Mouse (Mus musculus) CD4-positive, CD25-positive, alpha-beta regulatory T cell, adult 2 months (primary cell): Measurements from ENCODE around the gene Susd3.

ENCODE experiments used
- DNase-seq: peaks from one replicate; pipeline ENCODE4 v3.0.0-alpha.2; 2012; ENCODE audit warnings: low read depth, low spot score

The Susd3 gene

GRCm38 (mm10) chr13:49212711-49213500, 35.6 kb downstream of the Susd3 start:
- DNase-seq = no peak

- no peak for DNase-seq
Observed at GRCm38 (mm10) chr13:49209306-49209705, 39.2 kb downstream of the Susd3 start.

DNA sequence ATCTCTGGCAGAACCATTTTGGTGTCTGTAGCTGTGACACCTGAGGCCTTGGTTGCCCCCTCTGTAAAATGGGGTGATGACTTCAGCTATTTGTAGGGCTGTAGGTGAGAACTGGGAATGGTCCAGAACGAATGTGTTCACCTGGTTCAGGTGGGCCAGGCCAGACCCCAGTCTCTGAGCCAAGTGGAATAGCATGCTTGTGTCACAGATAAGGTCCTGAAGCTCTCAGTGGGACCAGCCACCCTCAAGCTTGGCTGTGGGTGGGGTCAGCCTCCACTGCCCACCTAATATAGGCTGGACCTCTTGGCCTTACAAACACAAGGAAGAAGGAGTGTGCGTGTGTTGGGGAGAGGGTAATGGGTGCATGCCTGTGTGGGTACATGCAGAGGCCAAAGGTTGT, 42.2 kb downstream of the Susd3 start:
- no peak for DNase-seq

GRCm38 (mm10) chr13:49205381-49205998, 43.0 kb downstream of the Susd3 start:
- peak; percentile 84 for DNase-seq

DNA sequence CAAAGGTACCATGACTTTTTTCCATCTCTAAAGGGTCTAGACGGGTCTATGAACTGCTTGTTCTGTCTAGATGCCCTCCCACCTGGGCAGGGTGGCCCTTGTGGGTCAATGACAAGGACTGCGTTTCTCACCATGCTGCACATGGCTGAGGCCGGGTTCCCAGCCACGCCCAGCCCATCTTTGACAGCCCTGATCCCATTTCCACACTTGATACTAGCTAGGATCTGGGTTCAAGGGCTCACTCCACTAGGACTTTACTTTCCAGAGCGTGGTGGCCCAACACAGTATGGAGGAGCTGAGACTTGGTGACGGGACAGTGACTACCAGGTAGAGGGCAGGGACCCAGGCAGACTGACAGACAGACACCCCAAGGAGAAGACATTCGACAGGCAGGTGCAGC, 46.0 kb downstream of the Susd3 start:
- no peak for DNase-seq

- DNase-seq = no peak
Observed at GRCm38 (mm10) chr13:49200688-49201087, 47.8 kb downstream of the Susd3 start.

GRCm38 (mm10) chr13:49199891-49200290, 48.6 kb downstream of the Susd3 start:
- DNase-seq = no peak

GRCm38 (mm10) chr13:49198734-49199133, 49.8 kb downstream of the Susd3 start:
- DNase-seq = no peak

- no peak for DNase-seq
Observed at GRCm38 (mm10) chr13:49196766-49197165, 51.7 kb downstream of the Susd3 start.

DNA sequence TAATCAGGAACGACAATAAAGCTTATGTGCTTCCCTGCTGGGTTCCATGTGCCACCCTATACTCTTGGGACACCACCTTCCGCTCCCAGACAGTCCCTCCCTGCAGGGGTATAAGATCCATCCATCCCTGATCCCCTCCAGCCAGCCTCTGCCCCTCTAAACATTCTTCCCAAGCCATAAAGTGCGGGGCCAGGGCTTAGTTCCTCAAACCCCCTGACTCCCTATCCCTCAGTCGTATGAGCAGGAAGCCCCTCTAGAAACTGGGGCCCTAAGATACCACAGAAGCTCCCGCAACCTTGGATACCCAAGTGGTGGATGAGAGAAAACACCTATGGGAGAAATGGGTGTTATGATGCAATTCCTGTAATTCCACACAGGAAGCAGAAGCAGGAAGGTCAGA, 52.3 kb downstream of the Susd3 start:
- no peak for DNase-seq

GRCm38 (mm10) chr13:49195651-49196050, 52.9 kb downstream of the Susd3 start:
- no peak for DNase-seq

- no peak for DNase-seq
Observed at GRCm38 (mm10) chr13:49194811-49195210, 53.7 kb downstream of the Susd3 start.

DNA sequence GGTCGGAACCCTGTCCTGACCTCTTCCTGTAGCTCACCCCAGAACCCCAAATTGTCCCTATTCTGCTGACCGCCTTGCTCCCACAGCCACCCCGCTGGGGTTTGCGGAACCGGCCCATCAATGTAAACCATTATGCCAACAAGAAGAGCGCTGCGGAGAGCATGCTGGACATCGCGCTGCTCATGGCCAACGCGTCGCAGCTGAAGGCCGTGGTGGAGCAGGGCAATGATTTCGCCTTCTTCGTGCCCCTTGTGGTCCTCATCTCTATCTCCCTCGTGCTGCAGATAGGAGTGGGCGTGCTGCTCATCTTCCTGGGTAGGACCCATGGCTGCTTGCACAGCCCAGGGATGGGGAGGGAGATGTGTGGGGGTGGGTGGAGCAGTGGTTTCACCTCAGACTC, 54.9 kb downstream of the Susd3 start:
- DNase-seq = no peak

DNA sequence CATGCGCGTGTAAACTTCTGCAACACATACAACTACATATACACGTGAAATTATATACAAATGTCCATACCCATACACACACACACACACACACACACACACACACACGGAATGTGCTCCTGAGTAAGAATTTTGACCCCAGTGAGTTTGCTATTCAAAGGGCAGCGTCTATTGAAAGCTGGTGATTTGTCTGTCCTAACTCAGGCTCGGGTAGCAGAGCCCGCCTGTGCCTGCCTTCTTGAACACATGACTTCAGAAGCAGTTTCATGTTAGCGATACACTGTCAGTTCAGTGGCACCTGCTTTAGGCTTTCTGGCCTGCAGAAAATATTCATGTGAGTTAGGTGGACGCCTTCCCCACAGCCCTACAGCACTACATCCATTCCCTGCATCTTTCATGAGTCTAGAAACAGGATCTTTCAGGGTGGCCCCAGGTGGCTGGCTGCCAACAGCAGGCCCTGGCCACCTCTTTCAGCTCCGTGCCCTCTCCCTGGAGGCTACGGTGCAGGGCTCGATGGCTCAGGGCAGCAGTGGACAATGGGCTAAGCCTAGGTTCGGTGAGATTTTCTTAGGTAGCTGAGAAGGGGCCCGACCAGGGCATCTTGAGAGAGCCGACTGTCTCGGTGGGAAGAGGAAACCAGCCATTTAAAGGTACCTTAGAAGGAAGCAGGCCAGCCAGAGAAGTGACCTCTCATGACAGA, 56.2 kb downstream of the Susd3 start:
- no peak for DNase-seq

- no peak for DNase-seq
Observed at GRCm38 (mm10) chr13:49191673-49192035, 56.9 kb downstream of the Susd3 start.

GRCm38 (mm10) chr13:49190876-49191672, 57.4 kb downstream of the Susd3 start:
- DNase-seq = no peak

DNA sequence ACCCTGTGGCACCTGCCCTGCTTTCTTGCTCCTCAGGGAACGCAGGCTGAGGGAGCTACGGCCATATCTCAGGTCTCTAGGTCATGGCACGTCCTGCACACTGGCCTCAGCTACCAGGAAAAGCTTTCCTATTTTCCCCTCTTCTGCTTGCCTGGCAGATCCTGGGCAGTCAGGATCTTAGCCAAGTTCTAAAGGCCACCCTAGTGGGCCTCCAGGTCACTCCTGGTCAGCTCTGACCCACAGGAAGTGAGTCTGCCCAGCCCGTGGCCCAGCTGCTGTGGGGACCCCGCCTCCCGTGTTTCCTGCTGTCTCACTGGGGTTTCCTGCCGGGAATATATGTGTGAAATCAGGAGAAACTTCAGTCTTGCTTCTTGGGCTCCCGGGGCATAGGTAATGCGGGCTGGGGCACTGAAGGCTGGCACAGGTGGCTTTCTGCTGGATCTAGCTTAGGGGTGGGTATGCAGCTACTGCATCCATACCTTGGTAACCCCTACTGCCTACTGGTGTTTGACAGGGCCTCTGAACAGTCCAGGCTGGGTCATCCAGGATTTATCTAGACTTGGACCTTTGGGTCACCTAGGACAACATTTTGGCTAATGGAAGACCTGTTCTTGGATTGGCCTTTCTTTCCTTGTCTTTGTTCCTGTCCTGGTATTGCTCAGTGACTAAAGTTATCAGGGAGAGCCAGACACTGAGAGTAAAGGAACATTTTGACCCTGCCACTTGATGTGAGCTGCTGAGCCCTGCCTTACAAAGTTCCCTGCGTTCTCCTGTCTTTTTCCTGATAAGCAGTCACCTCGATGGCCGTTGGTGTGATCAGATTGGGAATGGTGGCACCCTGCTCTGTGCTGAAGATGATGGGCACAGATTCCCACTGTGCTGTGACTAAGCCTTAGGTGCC, 58.3 kb downstream of the Susd3 start:
- DNase-seq = no peak

DNA sequence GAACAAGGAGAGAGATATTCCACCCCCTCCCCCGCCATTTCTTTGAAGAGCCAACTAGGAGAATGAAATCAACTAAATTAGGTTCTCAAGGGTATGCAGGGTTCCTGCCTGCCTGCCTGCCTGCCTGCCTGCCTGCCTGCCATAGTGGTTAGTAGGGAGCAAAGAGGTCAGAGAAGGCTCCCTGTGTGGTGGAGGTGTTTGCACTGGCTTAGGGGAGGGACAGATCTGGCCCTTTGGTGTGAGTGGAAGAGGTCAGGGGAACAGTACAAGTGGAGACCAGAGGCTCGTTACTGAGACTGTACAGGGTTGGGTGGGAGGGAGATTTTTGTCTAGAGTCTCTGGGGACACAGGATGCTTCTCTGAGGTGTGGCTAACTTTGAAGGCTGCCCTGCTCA, 59.5 kb downstream of the Susd3 start:
- no peak for DNase-seq

GRCm38 (mm10) chr13:49188219-49188965, 60.1 kb downstream of the Susd3 start:
- peak; percentile 23 for DNase-seq
